Comparison of ENCODE assay signal across 9 mouse cellular contexts in the genomic region with DNA sequence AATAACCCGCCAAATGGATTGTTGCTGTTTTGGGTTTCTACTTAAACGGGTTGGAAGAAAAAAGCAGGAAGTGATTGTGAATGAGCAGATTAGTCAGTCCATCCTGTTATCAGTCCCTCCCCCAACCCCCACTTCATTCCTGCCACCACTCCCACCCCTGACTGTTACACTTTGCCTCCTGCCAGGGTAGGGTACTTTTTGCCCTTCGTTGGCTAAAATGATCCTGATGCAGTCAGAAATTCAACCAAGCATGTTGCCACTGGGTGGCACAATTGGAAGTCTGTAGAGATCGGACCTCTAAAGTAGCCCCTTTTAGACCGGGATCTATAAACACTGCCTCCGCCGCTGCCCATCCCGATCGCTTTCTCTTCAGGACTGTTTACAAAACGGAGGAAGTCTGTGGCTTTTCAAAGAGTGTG.
DNase-seq lines count a peak whose midpoint lies in the region; ATAC-seq and TF ChIP-seq lines count a peak whose summit lies in the region.
"Had no signal": no experiment of that assay in that cellular context is flagged by ENCODE, and none has a peak within 500 bp of the region (broad histone marks: within the 10 kb centered on the region; RNA-seq: fewer than 3 reads in every experiment).

No protein-coding gene starts in this region.

- TF ChIP-seq CTCF in heart, adult 2 months (IDR thresholded peaks at IDR 0.05), result peak; percentile 48

- 8% methylated on average over 10 of the region's 10 CpGs for WGBS in heart, adult 2 months
- 6% methylated on average over 10 of the region's 10 CpGs for WGBS in heart, embryonic 16.5 days
- WGBS in stomach, embryonic 14.5 days, result 9% methylated on average over 10 of the region's 10 CpGs

- H3K4me3 ChIP-seq in heart, adult 2 months, result no peak overlapping the region
- peak overlapping the region; percentile 35 for H3K4me3 ChIP-seq in heart, embryonic 16.5 days (ENCODE audit: low read length)
- H3K4me3 ChIP-seq in stomach, embryonic 14.5 days (ENCODE audit: low read depth, low read length), result no peak overlapping the region

- no peak overlapping the region for H3K27ac ChIP-seq in heart, adult 2 months
- H3K27ac ChIP-seq in heart, embryonic 16.5 days (ENCODE audit: low read length), result no peak overlapping the region
- no peak overlapping the region for H3K27ac ChIP-seq in stomach, embryonic 14.5 days (ENCODE audit: low read length)

- no peak for TF ChIP-seq POLR2A in heart, adult 2 months (IDR thresholded peaks at IDR 0.05; ENCODE audit: insufficient read depth, low read depth, low read length)

- intact Hi-C loops in heart, adult 2 months (cut with DNase I), result loop anchor here (10.0 kb wide), 1 partner anchor 560 kb away; no protein-coding TSS in a partner anchor
- intact Hi-C loops in heart, postnatal 25 days (cut with DNase I), result loop anchor here (5.0 kb wide), 1 partner anchor 558 kb away; no protein-coding TSS in a partner anchor

- H3K27me3 ChIP-seq in heart, adult 2 months (ENCODE audit: control insufficient read depth, insufficient read depth, low read length), result 0 out of 2 replicates have a peak, but pooled peaks cover 1% of the 10 kb centered on the region
- no peaks in the 10 kb centered on the region for H3K27me3 ChIP-seq in heart, embryonic 16.5 days (ENCODE audit: control insufficient read depth, insufficient read depth, low read length)
- no peaks in the 10 kb centered on the region for H3K27me3 ChIP-seq in stomach, embryonic 14.5 days (ENCODE audit: control insufficient read depth, insufficient read depth, low read length)

- H3K36me3 ChIP-seq in heart, adult 2 months (ENCODE audit: control insufficient read depth, insufficient read depth, low read length), result no peaks in the 10 kb centered on the region
- H3K36me3 ChIP-seq in heart, embryonic 16.5 days (ENCODE audit: control insufficient read depth, insufficient read depth), result no peaks in the 10 kb centered on the region
- H3K36me3 ChIP-seq in stomach, embryonic 14.5 days (ENCODE audit: control insufficient read depth, insufficient read depth, low read length), result no peaks in the 10 kb centered on the region
- H3K36me3 ChIP-seq: G1E had no signal

- peak overlapping the region; percentile 56 for H3K4me2 ChIP-seq in heart, embryonic 16.5 days (ENCODE audit: low read depth, low read length)
- H3K4me2 ChIP-seq in stomach, embryonic 14.5 days (replicated peaks; ENCODE audit: low read depth, low read length), result peak overlapping the region; percentile 20

- peaks cover 2% of the 10 kb centered on the region; the same call in 1 of the 2 replicates for H3K9me3 ChIP-seq in heart, embryonic 16.5 days (replicated peaks; ENCODE audit: control insufficient read depth, low read length)
- H3K9me3 ChIP-seq in stomach, embryonic 14.5 days (ENCODE audit: control insufficient read depth, low read depth, low read length), result no peaks in the 10 kb centered on the region

- no peak overlapping the region for H3K9ac ChIP-seq in heart, adult 2 months (ENCODE audit: low read depth, low read length)
- peak overlapping the region; percentile 47 for H3K9ac ChIP-seq in heart, embryonic 16.5 days (ENCODE audit: low read length)
- H3K9ac ChIP-seq in stomach, embryonic 14.5 days (replicated peaks; ENCODE audit: low read depth, low read length), result no peak overlapping the region

- TF ChIP-seq EP300 in heart, adult 2 months (IDR thresholded peaks at IDR 0.05; ENCODE audit: insufficient read depth, low read depth, low read length), result no peak

- peak in 1 of 2 experiments; percentile 10 for DNase-seq in heart, adult 2 months
- no peak for DNase-seq in heart, postnatal 25 days (ENCODE audit: low spot score)
- DNase-seq in cerebellum, postnatal 36 days, result peak; percentile 22 to 24
- peak; percentile 13 to 55 for DNase-seq in kidney, postnatal 36 days
- peak; percentile 70 for DNase-seq in lung, postnatal 10 days
- no peak for DNase-seq in thymus, adult 18-20 months

- H3K79me2 ChIP-seq in heart, adult 2 months (replicated peaks; ENCODE audit: control insufficient read depth, insufficient read depth, low read length), result no peaks in the 10 kb centered on the region

- no peak for ATAC-seq in heart, embryonic 16.5 days (replicated peaks; ENCODE audit: extremely low read depth, insufficient read depth, low FRiP score)
- ATAC-seq in stomach, embryonic 14.5 days (ENCODE audit: insufficient number of reproducible peaks, insufficient read depth, low FRiP score, low read depth), result no peak

- H3K4me1 ChIP-seq in heart, adult 2 months (ENCODE audit: control insufficient read depth, insufficient read depth, low read length), result no peaks in the 10 kb centered on the region
- no peaks in the 10 kb centered on the region for H3K4me1 ChIP-seq in heart, embryonic 16.5 days (ENCODE audit: control insufficient read depth, insufficient read depth, low read length)
- no peaks in the 10 kb centered on the region for H3K4me1 ChIP-seq in stomach, embryonic 14.5 days (ENCODE audit: control insufficient read depth, insufficient read depth, low read length)

Comparison
In these comparisons a context has a peak if more than half of its experiments do, and no peak if none do; other contexts are left out.
1. DNase-seq: peak in cerebellum, postnatal 36 days (2 of 2), kidney, postnatal 36 days (2 of 2) and lung, postnatal 10 days (single experiment); none in heart, postnatal 25 days (single experiment) and thymus, adult 18-20 months (0 of 2).